Mouse (Mus musculus) layer of hippocampus, adult 11-12 months (tissue): ENCODE data around the gene Wnk2.

Experiments used
- DNase-seq: peaks from one replicate; pipeline ENCODE4 v3.0.0; 2022; ENCODE audit warnings: low spot score

Gene Wnk2

GRCm38 (mm10) chr13:49143323-49143722 lies 4.5 kb downstream of the Wnk2 start:
- DNase-seq: no peak

DNA sequence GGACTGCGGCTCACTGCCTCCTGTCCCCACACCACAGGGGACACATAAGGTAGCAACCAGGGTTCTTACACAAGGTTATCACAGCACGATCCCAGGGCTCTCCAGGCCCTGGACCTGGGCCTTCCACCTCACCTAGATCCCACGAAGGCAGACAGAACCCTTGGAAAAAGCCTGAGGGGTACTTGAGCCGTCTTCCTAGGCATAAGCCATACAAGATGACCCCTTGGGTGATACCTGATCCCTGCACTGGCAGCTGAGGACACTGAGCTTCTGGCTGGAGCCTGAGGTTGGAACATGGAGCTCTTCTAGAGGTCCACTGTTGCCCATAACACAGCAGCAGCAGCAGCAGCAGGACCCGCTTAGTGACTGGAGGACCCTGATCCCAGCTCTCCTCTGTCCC lies 5.4 kb downstream of the Wnk2 start:
- no peak for DNase-seq

GRCm38 (mm10) chr13:49140567-49140966 lies 7.2 kb downstream of the Wnk2 start:
- no peak for DNase-seq

DNA sequence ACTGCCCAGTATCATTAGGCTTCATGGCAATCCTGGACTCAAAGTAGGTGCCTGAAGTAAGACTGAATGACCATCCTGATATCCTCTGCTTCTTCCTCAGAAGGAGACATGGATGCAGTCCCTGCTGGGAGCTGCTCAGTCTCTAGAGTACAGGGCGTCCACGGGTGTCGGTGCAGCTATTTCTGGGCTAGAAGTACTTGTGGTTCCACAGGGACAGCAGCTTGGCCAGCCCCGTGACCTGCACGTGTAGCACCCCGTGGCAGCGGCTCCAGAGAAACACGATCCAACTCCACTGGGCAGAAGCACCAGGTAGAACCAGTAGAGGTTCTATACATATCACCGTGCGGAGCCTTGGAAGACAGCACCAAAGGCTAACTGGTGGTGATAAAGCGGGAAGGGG lies 13.3 kb downstream of the Wnk2 start:
- DNase-seq: no peak

GRCm38 (mm10) chr13:49133125-49133524 lies 14.7 kb downstream of the Wnk2 start:
- DNase-seq: no peak

DNA sequence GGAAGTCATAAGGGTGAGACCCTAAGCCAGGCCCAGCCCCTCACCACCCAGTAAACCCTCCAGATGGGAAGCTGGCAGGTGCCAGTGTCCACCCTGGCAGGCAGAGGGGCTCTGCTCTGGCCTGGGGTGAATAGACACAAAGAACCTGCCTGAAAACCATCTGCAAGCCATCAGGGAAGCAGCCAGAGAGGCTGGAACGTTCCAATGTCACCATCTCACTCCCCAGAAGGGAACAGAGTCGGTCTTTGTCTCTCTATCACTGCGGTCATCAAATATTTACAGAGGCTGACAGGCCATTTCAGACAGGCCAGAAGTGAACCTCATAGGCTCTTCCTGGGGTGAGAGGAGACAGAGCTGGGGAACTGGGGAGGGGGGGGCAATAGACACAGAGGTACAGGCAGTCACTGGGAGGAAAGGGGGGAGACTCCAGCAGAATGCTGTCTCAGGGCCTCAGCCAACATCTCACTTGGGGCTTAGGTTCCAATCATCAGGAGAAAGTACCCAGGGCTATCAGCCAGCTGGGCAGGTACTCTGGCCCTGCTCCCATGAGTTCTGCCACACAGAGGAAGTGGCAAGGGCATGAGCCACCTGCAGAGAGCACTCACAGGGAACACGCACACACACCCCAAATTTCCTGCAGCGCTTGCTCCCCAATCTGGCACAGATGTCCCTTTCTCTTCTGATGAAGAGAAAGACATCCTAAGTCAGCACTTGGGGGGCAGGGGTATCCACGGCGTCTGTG lies 15.7 kb downstream of the Wnk2 start:
- DNase-seq: no peak

GRCm38 (mm10) chr13:49131342-49131855 lies 16.4 kb downstream of the Wnk2 start:
- no peak for DNase-seq

DNA sequence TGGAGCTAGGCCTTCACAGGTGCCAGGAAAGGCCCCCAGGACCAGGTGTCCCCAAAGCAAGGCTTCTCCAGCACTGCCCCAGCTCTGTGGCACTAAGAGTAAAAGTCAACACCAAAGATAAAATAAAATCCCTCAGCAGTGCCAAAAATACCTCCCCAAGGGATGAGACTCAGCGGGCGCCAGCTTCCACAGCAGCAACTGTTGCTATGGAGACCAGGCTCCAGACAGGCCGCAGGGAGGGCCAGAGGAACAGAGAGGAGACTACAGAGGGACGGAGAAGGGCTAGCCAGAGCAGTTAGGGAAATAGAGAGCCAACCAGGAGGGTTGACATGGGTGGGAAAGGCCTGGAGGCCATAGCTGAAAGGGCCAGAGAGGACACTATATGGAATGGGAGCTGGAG lies 18.0 kb downstream of the Wnk2 start:
- peak; percentile 58 for DNase-seq

GRCm38 (mm10) chr13:49129154-49129553 lies 18.7 kb downstream of the Wnk2 start:
- DNase-seq: no peak

- no peak for DNase-seq
Observed at GRCm38 (mm10) chr13:49127844-49128631, 19.8 kb downstream of the Wnk2 start.

- DNase-seq: no peak
Observed at GRCm38 (mm10) chr13:49122106-49122505, 25.7 kb downstream of the Wnk2 start.

GRCm38 (mm10) chr13:49117563-49117962 lies 30.3 kb downstream of the Wnk2 start:
- DNase-seq: no peak

GRCm38 (mm10) chr13:49114921-49115320 lies 32.9 kb downstream of the Wnk2 start:
- no peak for DNase-seq

GRCm38 (mm10) chr13:49114116-49114515 lies 33.7 kb downstream of the Wnk2 start:
- DNase-seq: no peak

GRCm38 (mm10) chr13:49113345-49113744 lies 34.5 kb downstream of the Wnk2 start:
- DNase-seq: no peak

GRCm38 (mm10) chr13:49112652-49113051 lies 35.2 kb downstream of the Wnk2 start:
- no peak for DNase-seq

- DNase-seq: no peak
Observed at GRCm38 (mm10) chr13:49109665-49110064, 38.1 kb downstream of the Wnk2 start.

DNA sequence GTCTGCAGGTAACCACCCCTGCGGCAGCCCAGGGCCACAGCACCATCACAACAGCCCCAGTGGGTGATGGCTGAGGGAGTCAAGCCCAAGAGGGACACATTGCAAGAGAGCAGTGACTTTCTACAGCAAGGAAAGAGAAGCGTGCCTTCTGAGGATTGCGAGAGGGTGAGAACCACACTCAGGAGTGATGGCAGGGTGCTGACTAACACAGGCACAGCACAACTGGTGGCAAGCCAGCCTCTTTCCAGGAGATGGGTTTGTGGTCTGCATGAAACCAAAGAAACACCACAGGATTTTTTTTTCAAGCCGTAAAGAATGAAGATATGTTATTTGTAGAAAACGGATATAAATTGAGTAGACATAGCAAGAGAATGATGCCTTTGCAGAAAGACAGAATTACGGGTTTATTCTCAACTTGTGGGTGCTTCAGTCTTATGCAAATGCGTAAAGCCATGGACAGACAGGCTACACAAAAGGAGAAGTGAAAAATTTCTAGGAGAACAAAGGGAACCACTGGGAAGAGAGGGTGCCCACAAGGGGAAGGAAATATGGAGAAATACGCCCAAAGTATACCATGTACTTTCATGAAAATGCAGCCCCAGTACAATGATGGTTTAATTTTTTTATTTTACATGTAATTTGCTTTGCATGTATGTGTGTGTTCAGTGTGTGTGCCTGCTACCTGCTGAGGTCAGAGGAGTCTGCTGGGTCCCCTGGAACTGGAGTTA lies 39.5 kb downstream of the Wnk2 start:
- no peak for DNase-seq

GRCm38 (mm10) chr13:49103913-49104312 lies 43.9 kb downstream of the Wnk2 start:
- no peak for DNase-seq

DNA sequence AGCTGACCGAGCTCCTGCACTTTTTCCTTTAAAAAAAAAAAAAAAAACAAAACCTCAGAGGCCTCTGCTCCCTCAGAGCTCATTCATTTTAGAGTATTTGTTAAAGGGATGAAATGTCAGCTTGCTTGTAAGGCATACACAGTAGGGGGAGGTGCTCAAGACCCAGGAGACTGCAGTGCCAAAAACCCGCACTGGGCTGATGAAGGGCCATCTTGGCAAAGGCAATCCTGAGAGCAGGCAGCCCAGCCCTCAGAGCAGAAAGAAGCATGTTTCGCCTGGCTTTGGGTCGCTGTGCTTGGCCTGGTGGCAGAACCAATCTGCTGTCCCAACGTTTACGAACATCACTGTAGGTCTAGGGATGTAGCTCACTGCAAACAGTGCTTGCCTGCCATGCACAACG lies 44.6 kb downstream of the Wnk2 start:
- DNase-seq: no peak

- peak; percentile 83 for DNase-seq
Observed at GRCm38 (mm10) chr13:49100417-49100816, 47.4 kb downstream of the Wnk2 start.

- DNase-seq: no peak
Observed at GRCm38 (mm10) chr13:49096826-49097225, 51.0 kb downstream of the Wnk2 start.

DNA sequence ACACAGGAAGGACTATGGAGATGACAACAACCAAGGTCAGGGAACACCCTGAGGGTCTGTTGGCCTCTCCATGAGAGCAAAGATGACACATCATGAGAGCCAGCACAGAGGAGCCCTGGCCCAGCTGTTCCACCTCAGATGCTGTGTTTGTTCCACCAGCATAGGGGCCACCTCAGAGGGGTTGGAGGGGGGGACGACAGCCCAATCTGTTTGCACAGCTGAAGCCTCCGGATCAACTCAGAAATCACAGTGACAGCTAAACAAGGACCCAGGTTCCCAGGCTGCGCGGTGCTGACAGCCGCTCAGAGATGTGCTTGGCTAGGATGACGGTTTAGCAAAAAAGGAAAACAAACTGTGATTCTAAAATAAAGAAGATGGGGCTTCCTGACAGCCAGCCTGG lies 53.1 kb downstream of the Wnk2 start:
- no peak for DNase-seq
